Mouse (Mus musculus) brain, embryonic 14.5 days (tissue): ENCODE results near the gene Cnih1. TPM values are rescaled to one million over a fixed set of nuclear protein-coding genes. Genes with fewer than 3 reads are reported as not detected.
"Not testable (repeated sequence)": the region's sequence is repeated elsewhere in the genome, so short reads cannot be mapped to it uniquely, and the experiment has no call there.

Experiments
- DNase-seq: peaks from one replicate; pipeline ENCODE4 v3.0.0-alpha.2; 2011; ENCODE audit warnings: low read depth
- CTCF ChIP-seq: fragments of 200-500 bp; IDR thresholded peaks from 2 replicates; pipeline ENCODE4 v1.5.1; 2012; ENCODE audit warnings: inconsistent platforms, mild to moderate bottlenecking, moderate library complexity, borderline replicate concordance; ENCODE audit not compliant: insufficient read depth, insufficient read length; ENCODE audit errors: extremely low read depth
- POLR2A ChIP-seq: fragments of 200-500 bp; IDR thresholded peaks from 2 replicates; pipeline ENCODE4 v1.6.1; 2012; ENCODE audit warnings: mild to moderate bottlenecking, inconsistent platforms, borderline replicate concordance; ENCODE audit not compliant: poor library complexity, insufficient read depth, insufficient read length, severe bottlenecking; ENCODE audit errors: extremely low read depth
- polyA plus RNA-seq: library from polyadenylated mRNA; depleted of rRNA; stranded (reverse); fragments of >200 nt; gene quantifications from 2 replicates; pipeline ENCODE4 v1.2.3, GENCODE M21; 2012

Cnih1 gene
- polyA plus RNA-seq, 1 experiment = 106 TPM

DNA sequence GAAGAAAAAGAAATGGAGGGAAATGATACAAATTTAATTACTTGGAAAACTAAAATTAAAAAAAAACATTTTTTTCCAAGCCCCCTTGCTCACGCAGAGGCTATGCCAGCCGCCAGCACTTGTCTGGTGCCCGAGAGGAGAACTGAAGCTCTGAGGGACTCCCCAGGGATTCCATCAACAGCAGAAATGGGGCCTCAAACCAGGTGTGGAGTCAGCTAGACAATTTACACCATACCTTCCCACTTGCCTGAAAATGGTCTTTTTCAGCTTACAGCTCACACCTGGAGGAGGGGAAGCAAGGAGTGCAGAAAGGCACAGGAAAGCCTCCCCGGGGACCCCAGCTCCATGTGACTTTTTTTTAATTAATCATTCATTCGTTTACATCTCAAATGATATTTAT, 3.0 kb downstream of the Cnih1 start:
- no peak for DNase-seq
- no peak for TF ChIP-seq POLR2A
- TF ChIP-seq CTCF = no peak

DNA sequence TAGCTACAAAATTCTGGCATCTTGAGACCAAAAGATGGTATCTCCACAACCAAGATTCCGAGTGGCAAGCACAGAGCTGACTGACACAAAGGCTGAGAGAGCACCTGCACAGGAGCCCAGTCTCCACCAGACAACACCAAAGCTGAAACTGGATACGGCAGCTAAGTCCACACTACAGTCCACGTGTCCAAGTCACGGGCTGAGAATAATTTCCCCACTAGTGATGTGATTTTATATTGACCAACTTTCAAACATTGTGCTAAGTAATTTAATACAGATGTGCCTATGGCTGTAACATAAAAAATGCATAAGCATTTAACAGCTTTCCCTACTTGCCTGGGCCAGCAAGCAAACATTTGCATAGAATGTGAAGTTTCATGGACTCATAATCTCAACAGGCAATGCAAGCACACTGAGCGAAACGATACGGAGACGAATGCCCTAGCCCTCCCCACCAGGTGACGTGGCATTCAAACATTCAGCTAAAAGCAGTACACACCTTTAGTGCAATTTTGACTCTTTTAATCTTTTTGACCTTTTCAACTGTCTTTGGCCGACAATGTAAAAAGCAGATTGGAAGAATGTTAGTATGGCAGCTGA, 4.8 kb downstream of the Cnih1 start:
- TF ChIP-seq CTCF (no peak), POLR2A (no peak)
- DNase-seq = no peak

DNA sequence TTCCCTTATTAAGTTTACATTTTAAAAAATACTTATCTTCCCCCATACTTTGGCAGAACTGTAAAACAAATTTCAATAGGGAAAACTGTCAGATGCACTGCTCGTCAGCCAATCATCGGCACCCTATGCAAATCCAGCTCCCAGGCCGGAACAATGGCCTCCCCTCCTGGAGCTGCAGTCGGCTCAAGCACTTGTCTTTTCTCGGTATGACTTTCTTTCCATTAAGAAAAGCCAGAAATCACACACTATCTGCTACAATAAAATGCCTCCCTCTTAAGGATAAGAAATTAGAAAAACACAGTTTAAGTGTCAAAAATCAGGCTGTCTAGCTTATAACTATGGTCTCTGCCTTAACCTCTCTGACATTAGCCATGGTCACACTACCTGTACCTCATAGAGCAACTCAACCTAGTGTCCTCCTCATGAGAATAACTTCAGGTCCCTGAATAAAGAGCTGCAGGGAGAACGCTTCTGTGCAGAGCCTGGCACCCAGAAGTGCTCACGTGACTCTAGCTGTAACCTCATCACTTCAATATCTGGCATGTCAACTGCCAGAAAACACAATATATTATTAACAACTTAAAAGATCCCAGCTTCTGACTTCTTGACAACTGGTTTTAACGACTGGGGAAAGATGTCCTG, 5.9 kb downstream of the Cnih1 start:
- TF ChIP-seq POLR2A (no peak), CTCF (no peak)
- no peak for DNase-seq

DNA sequence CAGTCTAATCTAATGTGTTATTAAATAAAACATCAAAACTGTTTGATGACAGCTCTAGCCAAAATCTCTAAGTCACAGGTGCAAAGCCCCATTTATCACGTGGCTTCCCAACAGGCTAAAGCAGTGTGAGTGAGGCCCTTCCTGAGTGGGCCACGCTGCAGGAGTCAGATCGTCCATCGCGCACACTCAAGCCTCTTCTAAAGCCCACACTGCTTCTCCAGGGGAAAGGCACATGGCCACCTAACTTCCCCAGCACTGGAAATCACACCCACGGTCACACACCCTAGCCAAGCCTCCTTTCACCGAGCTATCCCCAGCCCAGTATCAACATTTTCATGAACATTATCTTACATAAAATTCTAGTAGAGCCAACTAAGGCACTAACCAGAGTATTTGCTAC, 7.1 kb downstream of the Cnih1 start:
- DNase-seq = no peak
- TF ChIP-seq CTCF (no peak), POLR2A (no peak)

DNA sequence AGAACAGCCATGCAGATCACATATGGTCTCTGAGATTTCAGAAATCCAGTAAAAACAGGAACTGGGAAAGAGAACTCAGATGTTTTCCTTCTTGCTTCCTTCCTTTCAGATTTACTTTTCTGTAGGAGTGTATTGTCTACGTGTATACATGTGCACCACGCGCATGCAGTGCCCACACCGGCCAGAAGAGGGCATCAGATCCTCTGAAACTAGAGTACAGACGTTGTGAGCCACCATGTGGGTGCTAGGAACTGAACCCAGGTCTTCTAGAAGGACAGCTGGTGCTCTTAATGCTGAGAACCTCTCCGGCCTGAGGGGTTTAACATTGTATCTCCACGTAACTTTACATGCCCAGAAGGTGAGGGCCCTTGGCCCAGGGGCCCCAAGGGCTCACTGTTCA, 9.0 kb downstream of the Cnih1 start:
- TF ChIP-seq POLR2A = no peak
- peak; percentile 24; the same call in 1 of the 2 replicates for TF ChIP-seq CTCF
- no peak for DNase-seq

DNA sequence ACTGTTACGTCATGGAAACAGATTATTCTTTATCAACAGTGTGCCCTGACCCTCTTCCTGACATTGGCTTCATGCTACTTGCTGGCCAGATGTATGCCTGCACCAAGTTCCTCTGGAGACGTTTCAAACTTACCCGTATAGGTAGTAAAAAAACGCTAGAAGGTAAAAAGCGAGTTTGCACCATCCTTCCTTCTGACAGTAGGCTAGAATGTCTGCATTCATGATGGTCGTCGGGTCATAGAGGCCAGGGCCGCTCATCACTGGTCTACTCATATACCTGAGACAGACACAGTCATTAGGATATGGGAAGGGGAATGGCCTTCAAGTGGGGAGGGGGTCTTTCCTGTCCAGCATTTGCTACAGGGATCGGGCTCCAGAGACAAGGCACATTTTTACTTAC, 9.5 kb downstream of the Cnih1 start:
- DNase-seq = no peak
- TF ChIP-seq CTCF = no peak
- TF ChIP-seq POLR2A = no peak

DNA sequence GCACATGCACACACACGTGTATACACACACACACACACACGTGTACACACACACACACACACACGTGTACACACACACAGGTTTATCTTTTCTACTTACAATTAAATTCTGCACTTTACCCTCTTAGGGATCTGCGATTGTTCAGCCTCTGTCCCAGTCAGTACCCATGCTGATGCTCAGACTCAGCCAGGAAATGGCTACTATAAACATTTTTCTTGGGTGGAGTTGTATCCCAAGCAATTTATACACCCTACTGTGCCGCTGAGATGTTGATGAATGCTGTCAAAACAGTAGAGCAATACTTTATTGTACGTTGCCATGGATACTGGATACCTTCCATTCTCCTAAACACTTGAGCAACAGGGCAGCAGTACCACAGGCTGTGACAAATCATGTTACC, 18.2 kb downstream of the Cnih1 start:
- peak; percentile 5 for DNase-seq
- TF ChIP-seq CTCF (no peak), POLR2A (no peak)

DNA sequence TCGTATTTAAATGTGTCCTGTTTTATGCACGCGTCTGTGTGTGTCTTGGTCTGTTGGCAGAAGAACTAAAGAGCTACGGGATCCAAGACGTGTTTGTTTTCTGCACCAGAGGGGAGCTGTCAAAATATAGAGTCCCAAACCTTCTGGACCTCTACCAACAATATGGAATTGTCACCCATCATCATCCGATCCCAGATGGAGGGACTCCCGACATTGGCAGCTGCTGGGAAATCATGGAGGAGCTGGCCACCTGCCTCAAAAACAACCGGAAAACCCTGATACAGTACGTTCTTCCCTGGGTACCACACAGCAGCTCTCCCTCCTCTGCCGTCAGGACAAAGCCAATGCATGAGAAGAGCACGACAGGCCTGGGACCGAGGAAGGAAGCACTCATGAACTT, 21.1 kb downstream of the Cnih1 start:
- DNase-seq = peak; percentile 89
- TF ChIP-seq POLR2A (no peak), CTCF (no peak)

DNA sequence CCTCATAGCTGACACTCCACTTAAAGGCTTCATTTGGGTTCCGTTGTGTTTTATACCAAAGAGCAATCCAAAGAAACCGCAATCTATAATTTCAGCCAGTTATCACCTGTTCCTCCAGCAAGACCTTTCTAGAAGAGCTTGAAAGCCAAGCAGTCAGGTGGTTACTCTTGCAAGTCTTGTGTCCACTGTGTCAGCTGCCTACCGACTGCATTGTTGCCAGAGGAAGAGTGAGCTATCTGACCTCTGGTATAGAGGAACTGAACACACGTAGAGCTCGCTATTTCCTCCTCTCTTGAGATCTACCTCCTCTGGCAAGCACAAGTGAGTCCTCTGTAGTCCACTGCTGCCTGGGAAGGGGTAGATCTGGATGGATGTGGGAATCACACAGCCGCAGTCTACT, 27.0 kb downstream of the Cnih1 start:
- peak; percentile 10 for DNase-seq
- TF ChIP-seq CTCF (no peak), POLR2A (no peak)

DNA sequence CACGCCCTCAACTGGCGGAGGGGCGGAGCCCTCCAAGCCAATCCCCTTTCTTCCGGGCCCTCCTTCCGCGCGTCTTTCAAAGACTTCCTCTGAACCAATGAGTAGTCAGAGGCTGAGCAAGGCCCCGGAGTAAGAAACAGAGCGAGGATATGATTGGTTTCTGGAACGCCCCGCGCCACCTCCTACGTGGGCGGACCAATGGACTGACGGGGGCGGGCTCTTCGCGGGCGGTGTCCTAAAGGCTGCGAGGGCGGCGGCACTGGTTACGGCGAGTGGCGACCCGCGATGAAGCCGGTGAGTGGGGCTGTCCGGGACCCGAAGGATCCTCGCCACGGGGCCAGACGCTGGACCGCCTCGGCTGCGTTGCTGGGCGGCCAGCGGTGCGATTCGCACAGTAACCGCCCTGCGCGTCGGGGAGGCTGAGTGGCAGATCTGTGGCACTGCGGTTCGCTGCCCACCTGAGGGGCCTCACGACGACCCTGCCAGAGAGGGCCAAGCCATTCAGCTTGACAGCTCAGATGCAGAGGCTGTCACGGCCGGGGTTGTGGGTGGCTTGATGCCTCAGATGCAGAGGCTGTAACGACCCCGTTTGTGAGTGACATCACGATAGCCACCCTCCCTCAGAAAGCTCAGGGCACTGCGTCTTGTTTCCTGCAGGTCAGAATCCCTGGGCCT, 27.7 kb downstream of the Cnih1 start, which contains the start of gene Cdkn3:
TSS of gene Cdkn3 (plus strand) at position 187 of the 675 bp plus-strand sequence.
- DNase-seq = peak; percentile 97
- TF ChIP-seq CTCF (no peak), POLR2A (0 out of 2 replicates have a peak, but pooled peaks have one; percentile 11)

DNA sequence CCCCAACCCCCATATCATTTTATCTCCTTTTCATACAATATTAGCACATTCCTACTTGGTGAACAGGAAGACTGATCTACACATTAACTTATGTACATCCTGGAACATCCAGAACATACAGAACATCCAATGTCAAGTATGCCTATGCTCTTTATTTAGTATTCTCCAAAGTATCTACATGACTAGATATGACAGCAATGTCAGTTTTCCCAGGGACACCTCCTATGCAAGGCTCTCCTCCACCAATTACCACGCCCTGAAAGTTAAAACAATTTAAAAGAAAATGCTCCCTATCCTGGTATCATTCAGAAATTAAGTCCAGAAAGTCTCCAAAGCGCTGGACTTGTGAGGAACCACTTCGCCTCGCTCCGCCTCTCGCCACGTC, 28.2 kb downstream of the Cnih1 start:
- no peak for TF ChIP-seq CTCF
- TF ChIP-seq POLR2A = no peak
- DNase-seq = no peak

DNA sequence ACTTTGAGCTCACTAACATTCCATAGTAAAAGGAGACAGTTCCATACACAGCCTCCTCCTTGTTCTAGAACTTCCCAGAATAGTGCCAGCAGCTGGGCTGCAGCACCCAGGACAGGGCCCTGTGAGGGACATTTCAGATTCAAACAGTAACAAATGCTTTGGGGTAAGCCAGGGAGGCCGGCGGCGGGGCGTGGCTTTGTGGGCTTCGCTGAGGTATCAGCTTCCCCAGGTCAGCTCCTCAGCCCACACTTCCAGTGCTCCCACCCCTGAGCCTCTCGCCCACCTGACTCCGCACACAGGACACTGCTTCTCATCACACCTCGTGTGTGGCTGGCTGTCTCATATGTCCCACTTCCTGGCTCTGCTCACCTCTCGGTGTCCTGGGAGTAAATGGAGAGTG, 30.5 kb downstream of the Cnih1 start:
- TF ChIP-seq POLR2A = no peak
- TF ChIP-seq CTCF = no peak
- no peak for DNase-seq

DNA sequence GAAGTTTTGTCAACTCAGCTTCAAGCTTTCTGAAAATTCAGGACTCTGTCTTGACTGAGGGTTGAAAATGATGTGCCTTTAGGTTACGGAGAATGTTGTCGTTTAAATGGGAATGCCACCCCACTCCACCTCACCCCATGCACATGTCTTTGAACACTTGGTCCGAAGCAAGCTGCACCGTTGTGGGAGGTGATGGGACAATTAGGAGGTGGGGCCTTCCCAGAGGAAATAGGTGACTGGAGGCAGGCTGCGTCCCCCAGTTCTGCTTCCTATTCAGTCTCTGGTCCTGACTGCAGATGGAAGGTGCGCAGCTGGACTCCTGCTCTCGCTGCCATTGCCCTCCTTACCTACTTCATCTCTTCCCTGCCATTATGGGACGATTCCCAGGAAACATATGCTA, 32.4 kb downstream of the Cnih1 start:
- no peak for TF ChIP-seq CTCF
- no peak for TF ChIP-seq POLR2A
- DNase-seq = no peak

DNA sequence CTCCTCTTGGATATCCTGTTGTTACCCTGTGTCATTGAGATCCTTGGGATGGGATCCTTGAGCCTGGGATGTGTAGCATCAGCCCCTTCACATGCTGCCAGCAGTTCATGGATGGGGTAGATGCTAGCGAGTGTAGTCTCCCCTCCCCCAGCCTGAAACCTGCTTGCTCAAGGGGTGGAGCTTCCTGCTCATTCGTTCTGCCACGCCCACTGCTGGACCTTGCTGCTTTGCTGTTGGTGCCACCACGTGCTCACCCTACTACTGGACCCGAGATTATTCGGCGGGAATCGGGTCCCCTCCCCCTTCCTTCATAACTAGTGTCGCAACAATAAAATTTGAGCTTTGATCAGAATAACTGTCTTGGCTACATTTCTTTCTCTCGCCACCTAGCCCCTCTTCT, 33.8 kb downstream of the Cnih1 start:
- not testable (repeated sequence) for DNase-seq
